Mouse (Mus musculus) lung, postnatal 0 days (tissue): ENCODE data around the gene Mta3. TPM values are rescaled to one million over a fixed set of nuclear protein-coding genes. Genes with fewer than 3 reads are reported as not detected.

Experiments
- ATAC-seq: fragments of 200-750 bp; cut with Nextera tagmentation; 2 replicates; pipeline ENCODE4 v1.8.0; 2017; ENCODE audit warnings: moderate library complexity
- DNase-seq: peaks from one replicate; pipeline ENCODE4 v3.0.0-alpha.2; 2016; ENCODE audit warnings: low spot score
- H3K27ac ChIP-seq: fragments of 300-500 bp; sonication (generic); 2 replicates; pipeline ENCODE4 v1.5.1; 2014; ENCODE audit warnings: antibody characterized with exemption, mild to moderate bottlenecking, low read length, mixed read lengths
- H3K27me3 ChIP-seq: fragments of 300-500 bp; sonication (generic); replicated peaks from 2 replicates; pipeline ENCODE4 v1.6.1; 2014; ENCODE audit warnings: low read length, mixed read lengths; ENCODE audit not compliant: insufficient read depth
- H3K36me3 ChIP-seq: fragments of 300-500 bp; sonication (generic); 2 replicates; pipeline ENCODE4 v1.6.1; 2014; ENCODE audit warnings: low read length, mixed read lengths; ENCODE audit not compliant: insufficient read depth
- H3K4me1 ChIP-seq: fragments of 300-500 bp; sonication (generic); 2 replicates; pipeline ENCODE4 v1.6.1; 2014; ENCODE audit warnings: antibody characterized with exemption, low read depth, low read length, mixed read lengths; ENCODE audit not compliant: insufficient read depth
- H3K4me2 ChIP-seq: fragments of 300-500 bp; sonication (generic); replicated peaks from 2 replicates; pipeline ENCODE4 v1.6.1; 2014; ENCODE audit warnings: low read depth, mild to moderate bottlenecking, low read length, moderate library complexity, mixed read lengths
- H3K4me3 ChIP-seq: fragments of 300-500 bp; sonication (generic); 2 replicates; pipeline ENCODE4 v1.5.1; 2014; ENCODE audit warnings: low read depth, low read length
- H3K9ac ChIP-seq: fragments of 300-500 bp; sonication (generic); replicated peaks from 2 replicates; pipeline ENCODE4 v1.6.1; 2014; ENCODE audit warnings: low read depth, mild to moderate bottlenecking
- H3K9me3 ChIP-seq: fragments of 300-500 bp; sonication (generic); 2 replicates; pipeline ENCODE4 v1.6.1; 2016; ENCODE audit warnings: low read length, mixed read lengths
- CTCF ChIP-seq: IDR thresholded peaks from 2 replicates; pipeline ENCODE4 v1.5.1; 2016; ENCODE audit warnings: antibody characterized with exemption, mild to moderate bottlenecking
- EP300 ChIP-seq: IDR thresholded peaks from 2 replicates; pipeline ENCODE4 v1.6.1; 2016; ENCODE audit warnings: antibody characterized with exemption, mild to moderate bottlenecking, control low read depth
- WGBS: fragments of 180-500 bp; shearing (Covaris S2); extraction: QIAGEN DNeasy Blood & Tissue Kit; methylation state at CpG from one replicate; pipeline ENCODE4 v1.1.7; 2014; 5-methylcytosine and 5-hydroxymethylcytosine counted together
- polyA plus RNA-seq: library from polyadenylated mRNA; unstranded; fragments of >200 nt; fragmentation: Nextera tagmentation; extraction: Ambion mirVana; gene quantifications from 2 replicates; pipeline ENCODE4 v1.2.1, GENCODE M21; 2015

Mta3 gene
- polyA plus RNA-seq, 1 experiment from 2014 or later, result 32.0 TPM

GRCm38 (mm10) chr17:83672685-83673084 is 33.3 kb upstream of the Mta3 start:
- Histone ChIP-seq H3K4me1 (no peaks in the 10 kb centered on the region), H3K27ac (no peak overlapping the region), H3K27me3 (no peaks in the 10 kb centered on the region), H3K9me3 (no peaks in the 10 kb centered on the region), H3K4me2 (no peak overlapping the region), H3K4me3 (no peak overlapping the region), H3K36me3 (no peaks in the 10 kb centered on the region), H3K9ac (no peak overlapping the region)
- DNase-seq (no peak), ATAC-seq (no peak)
- 88% methylated on average over 4 of the region's 4 CpGs for WGBS
- TF ChIP-seq CTCF (no peak), EP300 (no peak)

- ATAC-seq (no peak), DNase-seq (no peak)
- no peaks in the 10 kb centered on the region for H3K36me3 ChIP-seq
- no peak overlapping the region for H3K27ac ChIP-seq
- 76% methylated on average over 1 of the region's 1 CpGs for WGBS
- H3K4me1 ChIP-seq, result no peaks in the 10 kb centered on the region
- H3K27me3 ChIP-seq, result no peaks in the 10 kb centered on the region
- no peak overlapping the region for H3K4me2 ChIP-seq
- no peak overlapping the region for H3K4me3 ChIP-seq
- no peak for TF ChIP-seq EP300
- TF ChIP-seq CTCF, result no peak
- no peaks in the 10 kb centered on the region for H3K9me3 ChIP-seq
- H3K9ac ChIP-seq, result no peak overlapping the region
Measured at GRCm38 (mm10) chr17:83677370-83677769, 28.6 kb upstream of the Mta3 start.

- no peak overlapping the region for H3K9ac ChIP-seq
- TF ChIP-seq CTCF (no peak), EP300 (no peak)
- WGBS, result 51% methylated on average over 7 of the region's 7 CpGs
- no peak for ATAC-seq
- H3K27ac ChIP-seq, result no peak overlapping the region
- no peaks in the 10 kb centered on the region for H3K36me3 ChIP-seq
- no peaks in the 10 kb centered on the region for H3K27me3 ChIP-seq
- no peak overlapping the region for H3K4me3 ChIP-seq
- no peaks in the 10 kb centered on the region for H3K4me1 ChIP-seq
- no peak overlapping the region for H3K4me2 ChIP-seq
- no peaks in the 10 kb centered on the region for H3K9me3 ChIP-seq
- no peak for DNase-seq
Measured at GRCm38 (mm10) chr17:83681977-83682376, 24.0 kb upstream of the Mta3 start.

- Histone ChIP-seq H3K4me1 (no peaks in the 10 kb centered on the region), H3K4me3 (no peak overlapping the region), H3K36me3 (no peaks in the 10 kb centered on the region), H3K4me2 (no peak overlapping the region), H3K9me3 (no peaks in the 10 kb centered on the region), H3K9ac (no peak overlapping the region), H3K27ac (no peak overlapping the region), H3K27me3 (no peaks in the 10 kb centered on the region)
- DNase-seq, result no peak
- 79% methylated on average over 7 of the region's 7 CpGs for WGBS
- TF ChIP-seq EP300, result no peak
- no peak for TF ChIP-seq CTCF
- no peak for ATAC-seq
Measured at GRCm38 (mm10) chr17:83684475-83684874, 21.5 kb upstream of the Mta3 start.

- Histone ChIP-seq H3K27ac (no peak overlapping the region), H3K9me3 (no peaks in the 10 kb centered on the region; the same call in 1 of the 2 replicates), H3K9ac (no peak overlapping the region), H3K4me2 (no peak overlapping the region), H3K27me3 (no peaks in the 10 kb centered on the region), H3K4me3 (no peak overlapping the region), H3K36me3 (no peaks in the 10 kb centered on the region), H3K4me1 (no peaks in the 10 kb centered on the region)
- no peak for ATAC-seq
- TF ChIP-seq EP300 (no peak), CTCF (no peak)
- DNase-seq, result no peak
- WGBS, result 38% methylated on average over 2 of the region's 2 CpGs
Measured at GRCm38 (mm10) chr17:83690418-83690817, 15.5 kb upstream of the Mta3 start.

GRCm38 (mm10) chr17:83691379-83691778 is 14.6 kb upstream of the Mta3 start:
- Histone ChIP-seq H3K9ac (no peak overlapping the region), H3K36me3 (no peaks in the 10 kb centered on the region), H3K9me3 (no peaks in the 10 kb centered on the region; the same call in 1 of the 2 replicates), H3K27me3 (no peaks in the 10 kb centered on the region), H3K27ac (no peak overlapping the region), H3K4me2 (no peak overlapping the region), H3K4me3 (no peak overlapping the region), H3K4me1 (no peaks in the 10 kb centered on the region)
- 62% methylated on average over 4 of the region's 4 CpGs for WGBS
- TF ChIP-seq CTCF, result no peak
- TF ChIP-seq EP300, result no peak
- DNase-seq (no peak), ATAC-seq (no peak)

GRCm38 (mm10) chr17:83693941-83694340 is 12.0 kb upstream of the Mta3 start:
- ATAC-seq (no peak), DNase-seq (no peak)
- no peaks in the 10 kb centered on the region for H3K36me3 ChIP-seq
- H3K9me3 ChIP-seq, result no peaks in the 10 kb centered on the region; the same call in 1 of the 2 replicates
- no peak overlapping the region for H3K27ac ChIP-seq
- no peak overlapping the region for H3K4me3 ChIP-seq
- no peak overlapping the region for H3K4me2 ChIP-seq
- 60% methylated on average over 9 of the region's 9 CpGs for WGBS
- H3K27me3 ChIP-seq, result no peaks in the 10 kb centered on the region
- no peak overlapping the region for H3K9ac ChIP-seq
- no peak for TF ChIP-seq CTCF
- TF ChIP-seq EP300, result no peak
- no peaks in the 10 kb centered on the region for H3K4me1 ChIP-seq
